Mouse (Mus musculus) lung, postnatal 25 days (tissue): Measurements from ENCODE around the gene Slc35d1.
"Not testable (repeated sequence)": the region's sequence is repeated elsewhere in the genome, so short reads cannot be mapped to it uniquely, and the experiment has no call there.

ENCODE experiments used
- DNase-seq: peaks from one replicate; pipeline ENCODE4 v3.0.0; 2022; ENCODE audit warnings: low spot score

Slc35d1 gene

DNA sequence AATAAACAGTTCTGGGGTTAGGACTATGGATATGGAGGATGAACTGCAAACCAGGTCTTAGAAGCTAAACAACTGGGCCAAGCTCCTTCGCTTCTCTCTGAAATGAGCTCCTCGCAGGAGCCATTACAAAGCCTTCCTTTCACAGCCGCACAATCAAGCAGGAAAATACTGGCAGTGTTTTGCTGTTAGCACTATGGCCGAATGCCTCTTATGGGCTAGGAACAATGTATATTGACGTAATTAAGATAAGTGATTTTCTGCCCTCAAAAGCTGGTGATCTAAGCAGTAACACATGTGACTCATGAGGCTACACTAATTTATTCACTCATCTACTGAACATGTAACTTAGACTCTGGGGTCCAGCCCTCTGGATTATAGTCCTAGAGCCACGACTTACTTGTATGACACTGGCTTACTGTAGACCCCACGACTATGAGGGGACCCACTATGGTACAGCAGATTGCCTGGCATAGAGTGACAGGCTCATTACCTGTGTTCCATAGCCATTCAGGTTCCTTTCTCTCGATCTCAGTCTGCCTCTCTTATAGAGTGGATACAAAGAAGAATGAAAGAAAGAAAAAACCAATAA lies 34.6 kb downstream of the Slc35d1 start:
- no peak for DNase-seq

DNA sequence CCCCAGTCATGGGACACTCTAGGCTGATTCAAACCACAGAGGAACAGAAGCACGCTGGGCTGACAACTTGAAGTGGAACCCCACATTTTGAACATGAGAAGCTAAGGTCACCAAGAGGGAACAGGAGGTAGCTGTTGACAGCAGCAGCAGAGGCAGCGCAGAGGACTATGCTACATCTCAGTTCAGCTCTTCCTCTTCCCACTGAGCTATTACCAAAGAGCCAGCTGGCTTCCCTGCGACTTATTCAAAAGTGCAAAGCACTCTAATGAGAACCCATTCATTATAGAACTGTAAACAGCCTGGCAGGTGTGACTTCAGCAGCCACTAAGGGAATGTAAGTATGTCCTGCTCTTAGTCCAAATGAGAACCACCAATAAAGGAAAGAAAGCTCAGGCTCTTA lies 35.4 kb downstream of the Slc35d1 start:
- no peak for DNase-seq

DNA sequence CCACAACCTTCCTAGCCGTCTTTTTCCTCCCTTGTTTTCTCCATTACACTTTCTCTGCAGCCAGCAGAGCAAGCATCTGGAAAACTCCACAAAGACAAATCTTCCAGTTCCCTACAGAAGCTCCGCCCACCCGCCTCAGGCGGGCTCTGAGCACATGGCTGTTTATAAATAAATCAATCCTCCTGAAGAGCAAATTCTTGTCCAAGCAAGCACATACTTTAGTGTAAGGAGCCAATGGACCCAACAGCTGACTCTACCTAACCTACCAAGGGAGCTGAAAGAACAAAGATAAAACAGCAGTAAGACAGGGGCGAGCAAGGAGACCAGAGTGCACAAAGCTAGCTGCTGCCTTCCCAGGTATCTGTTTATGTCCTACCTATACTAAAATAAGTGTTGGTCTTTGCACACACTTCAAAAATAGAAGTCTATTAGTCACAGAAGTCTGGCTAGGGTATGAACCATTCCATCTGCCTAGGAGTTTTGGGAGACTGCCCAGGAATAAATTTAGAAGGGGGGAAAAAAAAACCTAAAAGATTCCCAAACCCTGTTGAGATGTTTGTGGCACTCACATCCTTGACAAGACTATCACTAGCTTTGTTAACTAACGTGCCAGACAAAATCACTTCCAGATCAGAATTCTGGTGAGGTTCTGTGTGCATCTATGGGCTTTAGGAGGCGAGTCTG lies 36.2 kb downstream of the Slc35d1 start:
- peak; percentile 11 for DNase-seq

DNA sequence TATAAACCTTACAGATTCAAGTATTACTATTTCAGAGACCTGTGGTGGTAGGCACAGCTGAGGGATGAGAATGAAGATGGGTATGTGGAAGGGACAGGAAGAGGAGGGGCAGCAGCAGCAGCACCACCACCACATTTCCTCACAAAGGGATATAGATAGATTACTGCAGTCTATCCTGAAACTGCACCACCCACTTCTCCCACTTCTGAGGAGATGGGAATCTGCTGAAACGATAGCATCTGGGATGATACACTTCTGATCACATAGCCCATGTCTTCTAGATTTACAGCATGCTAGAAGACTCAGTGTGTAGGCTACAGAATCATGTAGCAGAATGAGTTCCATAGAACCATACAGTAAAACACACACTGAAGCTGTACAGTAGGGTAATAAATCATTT lies 37.3 kb downstream of the Slc35d1 start:
- no peak for DNase-seq

DNA sequence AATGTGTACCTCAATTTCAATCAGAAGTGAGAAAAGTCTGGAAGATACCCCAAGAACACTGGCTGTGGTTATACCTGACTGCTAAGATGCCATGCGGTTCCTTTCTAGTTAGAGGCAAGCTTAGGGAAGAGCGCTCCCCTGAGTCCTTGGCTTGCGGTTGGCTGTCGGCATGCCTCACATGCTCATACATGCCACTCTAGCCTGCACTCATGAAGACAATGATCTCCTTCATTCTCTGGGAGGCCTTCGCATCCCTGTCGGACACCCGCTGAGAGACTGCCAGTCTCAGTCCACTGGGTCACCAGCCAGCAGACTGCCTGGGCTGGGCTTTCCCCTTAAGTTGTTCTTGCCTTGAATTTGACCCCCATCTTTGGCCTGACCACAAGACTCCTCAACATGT lies 41.0 kb downstream of the Slc35d1 start:
- no peak for DNase-seq

DNA sequence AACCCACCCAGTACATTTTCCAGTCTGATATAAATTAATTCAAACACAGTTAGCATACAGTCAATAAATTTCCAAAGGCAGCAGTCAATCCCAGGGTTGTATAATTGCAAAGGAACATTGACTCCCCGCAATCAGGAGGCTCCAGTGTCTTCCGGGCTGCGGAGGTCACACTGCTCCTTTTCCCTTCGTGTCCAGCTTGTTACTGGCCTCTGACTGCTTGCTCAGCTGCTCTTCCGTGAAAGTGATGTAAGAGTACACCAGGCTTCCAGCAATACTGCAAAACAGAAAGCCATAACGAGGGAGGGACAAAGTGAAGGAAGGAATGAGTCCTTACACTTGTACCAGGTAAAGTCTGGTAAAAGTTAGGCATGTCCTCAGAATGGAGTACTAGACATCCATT lies 41.5 kb downstream of the Slc35d1 start:
- no peak for DNase-seq

DNA sequence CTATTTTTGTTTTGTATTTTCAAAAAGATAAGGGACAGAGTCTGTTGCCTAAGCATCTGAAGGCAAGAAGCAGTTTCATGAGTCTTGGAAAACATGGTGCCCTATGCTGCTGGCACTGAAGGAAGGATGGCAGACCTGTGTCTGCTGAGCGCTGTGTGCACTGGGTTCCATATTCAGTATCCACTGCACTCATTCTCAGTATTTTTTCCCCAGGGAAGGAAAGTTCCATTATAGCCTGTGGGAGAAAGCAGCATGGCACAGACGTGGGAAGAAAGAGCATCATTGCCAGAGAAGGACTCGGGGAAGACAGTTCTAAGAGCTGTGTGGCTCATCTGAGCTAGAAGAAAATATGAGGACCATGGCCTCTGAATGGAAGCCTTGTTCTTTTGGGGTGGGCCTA lies 43.7 kb downstream of the Slc35d1 start:
- DNase-seq = no peak

DNA sequence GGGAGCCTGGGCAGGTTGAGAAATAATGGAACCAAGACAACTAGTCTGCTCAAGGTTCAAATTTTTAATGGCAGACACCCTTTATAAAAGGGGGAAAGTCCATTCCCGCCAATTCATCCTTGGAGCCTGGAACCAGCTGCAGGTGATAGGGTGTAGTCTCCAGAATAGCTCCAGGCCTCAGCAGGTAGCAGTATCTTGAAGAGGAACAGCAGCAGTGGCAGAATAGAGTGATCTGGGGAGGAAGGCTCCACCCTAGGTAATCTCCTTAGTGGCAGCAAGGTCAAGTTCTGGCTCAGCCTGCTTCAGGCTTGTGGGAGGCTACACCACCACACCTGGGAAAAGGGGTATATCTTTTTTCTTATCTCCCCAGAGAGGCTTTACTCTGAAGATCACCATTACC lies 48.8 kb downstream of the Slc35d1 start:
- not testable (repeated sequence) for DNase-seq

DNA sequence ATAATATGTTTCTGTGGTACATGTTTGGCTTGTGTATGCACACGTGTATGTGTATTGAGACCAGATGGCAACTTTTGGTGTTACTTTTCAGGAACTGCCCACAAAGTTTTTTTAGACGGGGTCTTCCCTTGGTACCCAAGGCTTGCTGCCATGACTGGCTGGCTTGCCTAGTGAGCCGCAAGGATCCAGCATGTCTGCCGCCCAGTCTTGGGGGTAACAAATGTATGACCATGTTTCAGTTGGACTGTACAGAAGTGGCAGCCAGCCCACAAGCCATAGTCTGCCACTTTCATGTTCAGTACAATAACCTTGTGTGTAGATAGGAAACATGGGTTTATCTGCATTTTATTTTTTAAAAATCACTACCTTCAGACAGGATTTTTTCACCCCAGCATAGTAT lies 56.2 kb downstream of the Slc35d1 start:
- DNase-seq = no peak

DNA sequence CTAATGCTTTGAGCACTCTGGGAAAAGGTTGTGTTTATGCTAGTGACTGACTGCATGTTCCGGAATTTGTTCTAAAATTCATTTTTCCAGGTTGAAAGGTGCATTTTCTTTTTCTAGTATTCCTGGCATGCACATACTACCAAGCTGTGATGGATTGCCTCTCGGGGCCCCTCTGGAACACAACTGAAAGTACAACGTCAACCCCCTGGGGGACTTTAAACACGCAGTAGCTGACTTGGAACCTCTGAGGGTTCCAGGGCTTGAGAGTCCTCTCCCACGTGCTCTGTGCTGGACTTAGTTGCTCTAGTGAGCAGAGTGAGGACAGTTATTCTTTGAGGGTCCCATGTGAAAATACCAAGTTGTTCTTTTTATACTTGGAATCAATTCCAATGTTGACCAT lies 63.0 kb downstream of the Slc35d1 start:
- no peak for DNase-seq

DNA sequence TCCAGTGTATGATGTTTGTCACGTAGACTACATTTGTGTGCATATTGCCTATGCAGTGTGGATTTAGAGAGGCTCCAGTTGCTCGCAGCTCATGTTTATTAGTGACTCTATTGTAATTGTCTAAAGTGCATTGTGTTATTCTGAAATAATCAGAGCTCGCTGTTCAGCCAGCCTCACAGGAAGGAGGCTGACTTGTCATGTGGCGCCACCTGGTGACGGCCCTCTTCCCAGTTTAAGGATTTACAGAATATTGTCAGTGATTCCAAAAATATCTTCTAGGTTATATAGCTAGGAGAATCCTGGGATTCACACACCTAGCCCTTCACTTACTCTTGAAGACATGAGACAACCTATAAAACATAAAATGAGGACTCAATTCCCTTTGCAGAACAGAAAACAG lies 68.6 kb downstream of the Slc35d1 start:
- DNase-seq = peak; percentile 64

DNA sequence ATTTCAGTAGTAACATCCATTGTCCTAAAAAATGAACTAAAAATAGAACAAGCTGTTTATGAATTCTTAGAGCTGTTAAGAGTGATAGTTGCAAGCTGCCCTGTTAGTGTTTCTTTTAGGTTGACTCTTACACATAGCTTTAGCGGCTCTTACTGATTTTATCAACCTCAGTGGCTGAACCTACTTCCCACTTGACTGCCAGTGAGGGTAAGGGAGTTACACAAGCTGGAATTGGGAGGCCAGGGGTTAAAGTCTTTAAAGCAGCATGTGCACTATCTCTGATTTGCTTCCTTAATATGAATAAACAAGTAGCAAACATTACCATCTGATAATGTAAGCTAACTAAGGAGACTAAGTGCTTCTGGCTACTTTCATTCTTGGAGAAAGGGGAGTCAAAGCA lies 78.0 kb downstream of the Slc35d1 start:
- no peak for DNase-seq

DNA sequence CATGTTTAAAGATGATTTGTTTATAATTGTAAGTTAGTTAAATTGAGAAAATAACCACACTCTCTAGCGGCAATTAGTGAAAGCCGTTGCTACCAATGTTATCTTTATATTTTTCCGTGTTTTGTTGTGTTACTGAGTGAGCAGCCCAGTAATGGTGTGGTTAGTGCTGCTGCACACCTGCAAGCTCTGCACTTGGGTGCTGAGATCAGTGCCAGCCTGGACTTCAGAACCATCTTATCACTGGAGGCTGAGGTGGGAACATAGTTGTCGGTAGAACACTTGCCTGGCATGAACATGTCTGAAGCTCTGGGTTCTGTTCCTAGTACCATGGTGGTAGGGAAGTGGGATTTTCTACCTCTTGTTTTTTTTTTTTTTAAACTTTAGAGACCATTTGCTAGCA lies 88.4 kb downstream of the Slc35d1 start:
- DNase-seq = no peak

DNA sequence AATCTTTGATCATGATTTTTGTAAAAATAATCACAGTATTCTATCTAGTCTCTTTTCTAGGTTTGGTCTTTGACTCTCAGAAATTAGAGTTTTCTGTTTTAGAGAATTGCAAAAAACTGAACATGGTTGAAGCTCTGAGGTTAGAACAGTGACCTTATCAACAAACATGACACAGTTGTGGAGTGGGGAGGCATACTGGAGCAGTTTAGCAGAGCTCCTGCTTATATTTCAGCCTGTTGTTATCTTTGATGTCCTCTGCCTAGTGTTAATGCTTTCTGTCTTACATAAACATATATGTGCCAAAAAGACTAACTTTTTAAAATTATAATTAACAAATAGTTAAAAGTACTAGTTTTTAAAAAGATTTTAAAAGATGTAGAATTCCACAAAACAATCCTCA lies 91.4 kb downstream of the Slc35d1 start:
- no peak for DNase-seq

DNA sequence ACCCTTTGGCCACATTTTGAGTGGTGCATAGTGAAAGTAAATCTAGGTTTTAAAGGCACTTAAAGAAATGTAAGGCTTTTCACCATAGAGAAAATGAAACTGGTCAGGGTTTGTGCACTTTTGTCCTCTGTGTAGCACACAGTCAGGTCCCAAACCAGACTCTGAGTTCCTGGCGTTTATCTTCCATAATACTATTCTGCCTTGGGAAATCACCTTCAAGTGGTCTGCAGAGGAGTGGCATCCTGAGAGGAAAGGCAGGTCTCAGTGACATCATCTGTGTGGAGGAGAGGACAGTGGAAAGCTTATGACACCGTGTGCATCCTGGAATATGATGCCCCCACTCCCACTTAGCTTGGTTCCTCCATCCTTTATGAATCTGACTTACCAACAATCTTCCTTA lies 91.9 kb downstream of the Slc35d1 start:
- no peak for DNase-seq

DNA sequence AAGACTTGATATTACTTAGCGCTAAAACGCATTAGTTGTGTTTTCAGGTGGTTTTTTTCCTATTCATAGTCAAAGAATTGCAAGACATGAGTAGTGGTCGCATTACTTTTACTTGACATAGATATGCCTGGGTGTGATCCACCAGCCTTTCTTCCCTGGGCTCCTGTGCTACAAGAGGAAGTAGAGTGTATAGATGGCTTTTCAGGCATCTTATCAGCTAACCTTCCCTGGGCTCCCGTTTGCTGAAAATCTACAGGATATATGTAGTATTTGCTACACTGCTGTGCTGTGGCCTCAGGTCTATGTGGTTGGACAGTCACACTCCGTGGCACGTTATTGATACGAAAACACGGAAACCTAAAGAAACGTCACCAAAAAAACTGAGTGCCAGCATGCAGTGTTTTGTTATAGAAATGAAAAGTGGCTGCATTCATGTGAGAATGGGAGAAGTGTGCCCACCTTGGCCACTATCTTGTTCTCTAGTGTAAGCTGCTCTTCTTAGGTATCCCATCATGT lies 94.0 kb downstream of the Slc35d1 start:
- DNase-seq = no peak
